Mouse (Mus musculus): ENCODE measurements at regions not wholly inside any gene's neighbourhood (a gene's known extent, or its start where the extent isn't known, plus 50 kb on each side); places are given as distances from the start of the nearest gene placed in this dataset.

GRCm38 (mm10) chr4:34484273-34484672 is 66.5 kb upstream of the Akirin2 start:
- TF ChIP-seq CTCF (conservative IDR thresholded peaks at IDR 0.05 in 1 of 2, IDR thresholded peaks at IDR 0.05 in 1 of 2; ENCODE audit: low read depth in 2 of 2, low read length in 2 of 2) (no peak), SMC3 (IDR thresholded peaks at IDR 0.05; ENCODE audit: low read depth, low read length) (no peak), MAX (IDR thresholded peaks at IDR 0.05; ENCODE audit: low read length) (no peak)

Measured in CH12.LX (cell line).